Mouse (Mus musculus) brain, embryonic 14.5 days (tissue): ENCODE results near the gene Bicral.
"Not testable (repeated sequence)": the region's sequence is repeated elsewhere in the genome, so short reads cannot be mapped to it uniquely, and the experiment has no call there.

Experiments used
- CTCF ChIP-seq: fragments of 200-500 bp; IDR thresholded peaks from 2 replicates; pipeline ENCODE4 v1.5.1; 2012; ENCODE audit warnings: inconsistent platforms, mild to moderate bottlenecking, moderate library complexity, borderline replicate concordance; ENCODE audit not compliant: insufficient read depth, insufficient read length; ENCODE audit errors: extremely low read depth
- POLR2A ChIP-seq: fragments of 200-500 bp; IDR thresholded peaks from 2 replicates; pipeline ENCODE4 v1.6.1; 2012; ENCODE audit warnings: mild to moderate bottlenecking, inconsistent platforms, borderline replicate concordance; ENCODE audit not compliant: poor library complexity, insufficient read depth, insufficient read length, severe bottlenecking; ENCODE audit errors: extremely low read depth

DNA sequence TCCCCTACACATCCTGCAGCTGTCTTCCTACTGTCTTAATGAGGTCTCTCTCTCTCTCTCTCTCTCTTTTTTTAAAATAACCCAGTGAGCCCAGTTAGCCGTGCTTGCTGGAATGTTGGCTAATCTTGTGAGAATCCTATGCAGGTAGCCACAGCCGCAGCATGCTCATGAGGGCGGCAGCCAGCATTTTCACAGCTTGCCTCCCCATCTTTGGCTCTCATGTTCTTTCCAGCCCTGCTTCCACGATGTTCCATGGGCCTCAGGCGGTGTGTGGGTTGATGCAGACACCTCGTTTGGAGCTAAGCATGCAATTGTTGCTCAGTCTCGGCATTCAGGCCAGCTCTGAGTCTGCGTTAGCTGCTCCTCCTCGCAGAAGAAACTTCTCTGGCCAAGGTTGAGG lies 93.4 kb downstream of the Bicral start:
- not testable (repeated sequence) for TF ChIP-seq POLR2A, CTCF
